Mouse (Mus musculus) bone marrow macrophage, adult 2 months (primary cell): Measurements from ENCODE around the gene Dnm3.

Source experiments
- CTCF ChIP-seq: IDR thresholded peaks from 2 replicates; pipeline ENCODE4 v1.5.1; 2012; ENCODE audit warnings: low read depth, mild to moderate bottlenecking, low read length, moderate library complexity
- POLR2A ChIP-seq: IDR thresholded peaks from 2 replicates; pipeline ENCODE4 v1.6.1; 2012; ENCODE audit warnings: mild to moderate bottlenecking, low read depth, low read length, borderline replicate concordance

DNA sequence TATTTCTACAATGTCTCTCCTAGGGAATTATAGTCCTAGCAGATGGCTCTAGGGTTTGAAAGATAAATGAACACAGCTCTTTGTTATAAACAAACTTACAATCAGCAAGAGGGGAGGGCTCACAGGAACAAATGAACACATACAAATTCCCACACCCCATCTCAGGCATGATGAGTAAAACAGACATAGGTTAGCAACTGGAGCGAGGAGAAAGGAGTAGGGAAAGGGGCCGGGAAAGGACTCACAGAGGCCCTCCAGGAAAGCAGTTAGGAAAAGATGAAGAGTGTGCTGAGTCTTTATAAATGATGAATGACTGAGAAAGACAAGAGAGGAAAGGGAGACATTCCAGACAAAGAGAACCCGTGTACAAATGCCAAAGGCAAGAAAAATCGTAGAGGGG, 175.4 kb downstream of the Dnm3 start:
- TF ChIP-seq POLR2A (no peak), CTCF (no peak)
